Mouse (Mus musculus) thymus, postnatal 10 days (tissue): ENCODE measurements at regions not wholly inside any gene's neighbourhood (a gene's known extent, or its start where the extent isn't known, plus 50 kb on each side); places are given as distances from the start of the nearest gene placed in this dataset.
"Not testable (repeated sequence)": the region's sequence is repeated elsewhere in the genome, so short reads cannot be mapped to it uniquely, and the experiment has no call there.

Experiments used
- DNase-seq, 2 experiments: peaks; one replicate each; pipeline ENCODE4 v3.0.0; 2021; ENCODE audit warnings: low spot score in 2 of 2

GRCm38 (mm10) chr1:14109190-14109482 is 1984.0 kb downstream of the 4930444P10Rik start:
- no peak for DNase-seq

GRCm38 (mm10) chr1:14108450-14109189 is 1984.5 kb downstream of the 4930444P10Rik start:
- no peak for DNase-seq

GRCm38 (mm10) chr1:14105521-14105920 is 1987.6 kb downstream of the 4930444P10Rik start:
- not testable (repeated sequence) for DNase-seq

GRCm38 (mm10) chr1:14104529-14104928 is 1988.6 kb downstream of the 4930444P10Rik start:
- DNase-seq: no peak

GRCm38 (mm10) chr1:14099031-14099430 is 1994.1 kb downstream of the 4930444P10Rik start:
- DNase-seq: no peak

- DNase-seq: no peak
Measured at GRCm38 (mm10) chr1:14097567-14098228, 1995.4 kb downstream of the 4930444P10Rik start.

GRCm38 (mm10) chr1:14064856-14065255 is 2028.3 kb downstream of the 4930444P10Rik start:
- no peak for DNase-seq

- DNase-seq: no peak
Measured at GRCm38 (mm10) chr1:14036163-14036562, 2057.0 kb downstream of the 4930444P10Rik start.

- no peak for DNase-seq
Measured at GRCm38 (mm10) chr1:14011484-14011883, 2081.6 kb downstream of the 4930444P10Rik start.

- DNase-seq: no peak
Measured at GRCm38 (mm10) chr1:14010789-14011188, 2082.3 kb downstream of the 4930444P10Rik start.

GRCm38 (mm10) chr1:14002550-14002949 is 2090.6 kb downstream of the 4930444P10Rik start:
- no peak for DNase-seq

- DNase-seq: no peak
Measured at GRCm38 (mm10) chr1:14001431-14001830, 2091.7 kb downstream of the 4930444P10Rik start.

GRCm38 (mm10) chr1:14000605-14001395 is 2092.3 kb downstream of the 4930444P10Rik start:
- no peak for DNase-seq

GRCm38 (mm10) chr1:13998178-13998708 is 2094.9 kb downstream of the 4930444P10Rik start:
- no peak for DNase-seq

- DNase-seq: no peak
Measured at GRCm38 (mm10) chr1:13993825-13994509, 2099.2 kb downstream of the 4930444P10Rik start.

- no peak for DNase-seq
Measured at GRCm38 (mm10) chr1:13992978-13993377, 2100.1 kb downstream of the 4930444P10Rik start.

- no peak for DNase-seq
Measured at GRCm38 (mm10) chr1:13989360-13989759, 2103.8 kb downstream of the 4930444P10Rik start.

GRCm38 (mm10) chr1:13984833-13985232 is 2108.3 kb downstream of the 4930444P10Rik start:
- no peak for DNase-seq

- no peak for DNase-seq
Measured at GRCm38 (mm10) chr1:13980273-13980672, 2112.9 kb downstream of the 4930444P10Rik start.

- no peak for DNase-seq
Measured at GRCm38 (mm10) chr1:13978640-13979039, 2114.5 kb downstream of the 4930444P10Rik start.

- no peak for DNase-seq
Measured at GRCm38 (mm10) chr1:13977207-13977606, 2115.9 kb downstream of the 4930444P10Rik start.

- no peak for DNase-seq
Measured at GRCm38 (mm10) chr1:13949241-13949640, 2143.9 kb downstream of the 4930444P10Rik start.
